Comparison of ENCODE assay signal across 8 mouse cellular contexts in genomic region chr9:36968713-36969112, GRCm38 (mm10).
DNase-seq lines count a peak whose midpoint lies in the region; ATAC-seq lines count a peak whose summit lies in the region.
"Had no signal": no experiment of that assay in that cellular context is flagged by ENCODE, and none has a peak within 500 bp of the region (broad histone marks: within the 10 kb centered on the region; RNA-seq: fewer than 3 reads in every experiment).

No protein-coding gene starts in this region.

- WGBS in embryonic facial prominence, embryonic 11.5 days, result 45% methylated on average over 7 of the region's 7 CpGs
- WGBS in midbrain, embryonic 13.5 days, result 43% methylated on average over 7 of the region's 7 CpGs

- H3K4me2 ChIP-seq in embryonic facial prominence, embryonic 11.5 days (ENCODE audit: low read depth, low read length), result no peak overlapping the region
- H3K4me2 ChIP-seq in midbrain, embryonic 13.5 days (replicated peaks), result no peak overlapping the region
- H3K4me2 ChIP-seq: lung, embryonic 15.5 days had no signal

- H3K9ac ChIP-seq in embryonic facial prominence, embryonic 11.5 days (replicated peaks; ENCODE audit: low read length), result no peak overlapping the region
- H3K9ac ChIP-seq in midbrain, embryonic 13.5 days (replicated peaks), result no peak overlapping the region
- H3K9ac ChIP-seq: lung, embryonic 15.5 days had no signal

- H3K4me1 ChIP-seq in embryonic facial prominence, embryonic 11.5 days (ENCODE audit: control insufficient read depth, insufficient read depth, low read length), result 0 out of 2 replicates have a peak, but pooled peaks cover 2% of the 10 kb centered on the region
- H3K4me1 ChIP-seq in midbrain, embryonic 13.5 days (replicated peaks), result peaks cover 53% of the 10 kb centered on the region

- no peak; the same call in 1 of the 2 replicates for ATAC-seq in embryonic facial prominence, embryonic 11.5 days (replicated peaks; ENCODE audit: insufficient number of reproducible peaks, low FRiP score, low TSS enrichment, low read depth)
- ATAC-seq in inflammation-experienced regulatory T-cells, adult 6 months, result peak; percentile 43
- ATAC-seq in midbrain, embryonic 13.5 days, result peak; percentile 67

- DNase-seq in ovary, postnatal 14 days (ENCODE audit: low spot score), result peak; percentile 39
- DNase-seq in ovary, postnatal 10 days (ENCODE audit: low spot score), result no peak
- DNase-seq in adrenal gland, postnatal 36 days, result peak; percentile 16 to 51
- DNase-seq in embryonic facial prominence, embryonic 11.5 days (ENCODE audit: low spot score), result peak; percentile 86
- peak; percentile 59 for DNase-seq in thymus, postnatal 14 days

- no peaks in the 10 kb centered on the region for H3K9me3 ChIP-seq in embryonic facial prominence, embryonic 11.5 days (replicated peaks; ENCODE audit: control insufficient read depth, low read length)
- H3K9me3 ChIP-seq in midbrain, embryonic 13.5 days, result no peaks in the 10 kb centered on the region
- H3K9me3 ChIP-seq: lung, embryonic 15.5 days had no signal

- no peaks in the 10 kb centered on the region for H3K36me3 ChIP-seq in embryonic facial prominence, embryonic 11.5 days (replicated peaks; ENCODE audit: control insufficient read depth, insufficient read depth, low read depth, low read length)
- H3K36me3 ChIP-seq in midbrain, embryonic 13.5 days, result no peaks in the 10 kb centered on the region
- H3K36me3 ChIP-seq: lung, embryonic 15.5 days had no signal

- H3K27ac ChIP-seq in embryonic facial prominence, embryonic 11.5 days (replicated peaks; ENCODE audit: low read depth, low read length), result no peak overlapping the region
- no peak overlapping the region for H3K27ac ChIP-seq in midbrain, embryonic 13.5 days
- H3K27ac ChIP-seq: lung, embryonic 15.5 days had no signal

- no peak overlapping the region for H3K4me3 ChIP-seq in embryonic facial prominence, embryonic 11.5 days (ENCODE audit: low read depth, low read length)
- no peak overlapping the region for H3K4me3 ChIP-seq in midbrain, embryonic 13.5 days (replicated peaks)
- H3K4me3 ChIP-seq: lung, embryonic 15.5 days had no signal

- no peaks in the 10 kb centered on the region for H3K27me3 ChIP-seq in embryonic facial prominence, embryonic 11.5 days (ENCODE audit: control insufficient read depth, insufficient read depth, low read length)
- no peaks in the 10 kb centered on the region for H3K27me3 ChIP-seq in midbrain, embryonic 13.5 days
- H3K27me3 ChIP-seq: lung, embryonic 15.5 days had no signal
